Mouse (Mus musculus) heart, embryonic 13.5 days (tissue): ENCODE measurements around the gene Akt1. TPM values are rescaled to one million over a fixed set of nuclear protein-coding genes. Genes with fewer than 3 reads are reported as not detected.

ENCODE experiments used
- ATAC-seq: fragments of 200-750 bp; cut with Nextera tagmentation; 2 replicates; pipeline ENCODE4 v1.8.0; 2017; ENCODE audit warnings: moderate TSS enrichment; ENCODE audit not compliant: insufficient number of reproducible peaks, low FRiP score, low TSS enrichment; ENCODE audit errors: extremely low read depth
- H3K27ac ChIP-seq: fragments of 300-500 bp; sonication (generic); replicated peaks from 2 replicates; pipeline ENCODE4 v1.5.1; 2015; ENCODE audit warnings: moderate library complexity, mild to moderate bottlenecking, inconsistent platforms
- H3K27me3 ChIP-seq: fragments of 300-500 bp; sonication (generic); replicated peaks from 2 replicates; pipeline ENCODE4 v1.6.1; 2015; ENCODE audit warnings: mild to moderate bottlenecking, inconsistent platforms
- H3K36me3 ChIP-seq: fragments of 300-500 bp; sonication (generic); 2 replicates; pipeline ENCODE4 v1.6.1; 2015; ENCODE audit warnings: mild to moderate bottlenecking, inconsistent platforms
- H3K4me1 ChIP-seq: fragments of 300-500 bp; sonication (generic); 2 replicates; pipeline ENCODE4 v1.6.1; 2015; ENCODE audit warnings: inconsistent platforms
- H3K4me2 ChIP-seq: fragments of 300-500 bp; sonication (generic); 2 replicates; pipeline ENCODE4 v1.6.1; 2015; ENCODE audit warnings: inconsistent platforms, mild to moderate bottlenecking, moderate library complexity
- H3K4me3 ChIP-seq: fragments of 300-500 bp; sonication (generic); 2 replicates; pipeline ENCODE4 v1.5.1; 2015; ENCODE audit warnings: moderate library complexity, mild to moderate bottlenecking, inconsistent platforms
- H3K9ac ChIP-seq: fragments of 300-500 bp; sonication (generic); 2 replicates; pipeline ENCODE4 v1.6.1; 2015; ENCODE audit warnings: inconsistent platforms, mild to moderate bottlenecking, moderate library complexity
- H3K9me3 ChIP-seq: fragments of 300-500 bp; sonication (generic); 2 replicates; pipeline ENCODE4 v1.6.1; 2016; ENCODE audit warnings: inconsistent platforms
- WGBS: fragments of 180-500 bp; shearing (Covaris S2); methylation state at CpG from one replicate; pipeline ENCODE4 v1.1.7; 2015; ENCODE audit warnings: mixed read lengths; 5-methylcytosine and 5-hydroxymethylcytosine counted together
- polyA plus RNA-seq: library from polyadenylated mRNA; unstranded; fragments of >200 nt; fragmentation: Nextera tagmentation; extraction: Ambion mirVana; gene quantifications from 2 replicates; pipeline ENCODE4 v1.2.1, GENCODE M21; 2015

Akt1 gene
- polyA plus RNA-seq, 1 experiment from 2014 or later = 59.2 TPM

- Histone ChIP-seq H3K27me3 (no peaks in the 10 kb centered on the region), H3K9ac (peak overlapping the region; percentile 60), H3K4me2 (peak overlapping the region; percentile 4; the same call in 1 of the 2 replicates), H3K9me3 (no peaks in the 10 kb centered on the region), H3K4me1 (peaks cover 100% of the 10 kb centered on the region), H3K4me3 (peak overlapping the region; percentile 8; the same call in 1 of the 2 replicates), H3K36me3 (peaks cover 90% of the 10 kb centered on the region), H3K27ac (peak overlapping the region; percentile 84)
- 68% methylated on average over 10 of the region's 10 CpGs for WGBS
- ATAC-seq = no peak
Observed at GRCm38 (mm10) chr12:112667619-112668297, 6.9 kb downstream of the Akt1 start.

GRCm38 (mm10) chr12:112665881-112666544 lies 8.7 kb downstream of the Akt1 start:
- Histone ChIP-seq H3K4me2 (peak overlapping the region; percentile 45), H3K27me3 (no peaks in the 10 kb centered on the region), H3K27ac (peak overlapping the region; percentile 84), H3K9ac (peak overlapping the region; percentile 60), H3K4me1 (peaks cover 100% of the 10 kb centered on the region), H3K4me3 (peak overlapping the region; percentile 15; the same call in 1 of the 2 replicates), H3K36me3 (peaks cover 98% of the 10 kb centered on the region), H3K9me3 (no peaks in the 10 kb centered on the region)
- no peak for ATAC-seq
- WGBS = 69% methylated on average over 9 of the region's 9 CpGs

DNA sequence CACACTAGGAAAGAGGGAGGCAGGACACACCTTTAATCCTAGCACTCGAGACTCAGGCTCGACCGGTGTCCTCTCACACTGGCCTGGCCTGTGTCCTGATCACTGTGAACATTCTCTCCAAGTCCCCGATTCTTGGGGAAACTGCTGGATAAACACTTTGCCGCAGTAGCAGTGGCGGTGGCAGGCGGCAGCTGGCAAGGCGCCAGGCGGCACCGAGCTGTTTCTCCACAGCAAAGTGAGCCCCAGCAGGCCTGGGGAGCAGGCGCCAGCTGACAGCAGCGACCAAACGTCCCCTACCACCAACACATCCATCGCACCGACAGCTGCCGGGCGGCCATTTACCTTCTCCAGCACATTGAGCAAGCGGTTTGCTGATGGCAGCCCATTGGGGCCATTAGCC lies 9.2 kb downstream of the Akt1 start:
- 22% methylated on average over 18 of the region's 18 CpGs for WGBS
- no peak for ATAC-seq
- Histone ChIP-seq H3K9me3 (no peaks in the 10 kb centered on the region), H3K27ac (peak overlapping the region; percentile 84), H3K4me3 (peak overlapping the region; percentile 15; the same call in 1 of the 2 replicates), H3K4me1 (peaks cover 100% of the 10 kb centered on the region), H3K4me2 (peak overlapping the region; percentile 45), H3K27me3 (no peaks in the 10 kb centered on the region), H3K9ac (peak overlapping the region; percentile 60), H3K36me3 (peaks cover 95% of the 10 kb centered on the region)

GRCm38 (mm10) chr12:112664656-112665055 lies 10.0 kb downstream of the Akt1 start:
- H3K9ac ChIP-seq = peak overlapping the region; percentile 60
- peaks cover 100% of the 10 kb centered on the region for H3K4me1 ChIP-seq
- H3K27ac ChIP-seq = peak overlapping the region; percentile 84
- no peaks in the 10 kb centered on the region for H3K9me3 ChIP-seq
- 62% methylated on average over 5 of the region's 5 CpGs for WGBS
- H3K27me3 ChIP-seq = no peaks in the 10 kb centered on the region
- H3K36me3 ChIP-seq = peaks cover 95% of the 10 kb centered on the region
- ATAC-seq = no peak
- peak overlapping the region; percentile 45; the same call in 1 of the 2 replicates for H3K4me2 ChIP-seq
- H3K4me3 ChIP-seq = no peak overlapping the region

GRCm38 (mm10) chr12:112664124-112664523 lies 10.6 kb downstream of the Akt1 start:
- no peak for ATAC-seq
- Histone ChIP-seq H3K36me3 (peaks cover 95% of the 10 kb centered on the region), H3K4me2 (peak overlapping the region; percentile 32), H3K9ac (peak overlapping the region; percentile 60), H3K27me3 (no peaks in the 10 kb centered on the region), H3K4me1 (peaks cover 100% of the 10 kb centered on the region), H3K27ac (peak overlapping the region; percentile 99), H3K4me3 (no peak overlapping the region), H3K9me3 (no peaks in the 10 kb centered on the region)
- 58% methylated on average over 2 of the region's 2 CpGs for WGBS

- Histone ChIP-seq H3K4me2 (peak overlapping the region; percentile 32; the same call in 1 of the 2 replicates), H3K9ac (peak overlapping the region; percentile 60), H3K4me3 (no peak overlapping the region), H3K27me3 (no peaks in the 10 kb centered on the region), H3K9me3 (no peaks in the 10 kb centered on the region), H3K4me1 (peaks cover 100% of the 10 kb centered on the region), H3K27ac (peak overlapping the region; percentile 99), H3K36me3 (peaks cover 95% of the 10 kb centered on the region)
- ATAC-seq = no peak
- WGBS = 86% methylated on average over 12 of the region's 12 CpGs
Observed at GRCm38 (mm10) chr12:112663716-112664115, 11.0 kb downstream of the Akt1 start.

GRCm38 (mm10) chr12:112663303-112663702 lies 11.4 kb downstream of the Akt1 start:
- peaks cover 99% of the 10 kb centered on the region for H3K4me1 ChIP-seq
- H3K36me3 ChIP-seq = peaks cover 95% of the 10 kb centered on the region
- H3K4me3 ChIP-seq = no peak overlapping the region
- 82% methylated on average over 11 of the region's 11 CpGs for WGBS
- no peak for ATAC-seq
- H3K27ac ChIP-seq = peak overlapping the region; percentile 99
- H3K27me3 ChIP-seq = no peaks in the 10 kb centered on the region
- H3K9me3 ChIP-seq = no peaks in the 10 kb centered on the region
- H3K4me2 ChIP-seq = no peak overlapping the region
- H3K9ac ChIP-seq = peak overlapping the region; percentile 60

GRCm38 (mm10) chr12:112661851-112662250 lies 12.8 kb downstream of the Akt1 start:
- Histone ChIP-seq H3K4me1 (peaks cover 85% of the 10 kb centered on the region), H3K27me3 (no peaks in the 10 kb centered on the region), H3K9me3 (no peaks in the 10 kb centered on the region), H3K9ac (peak overlapping the region; percentile 61), H3K4me2 (peak overlapping the region; percentile 67), H3K27ac (peak overlapping the region; percentile 99), H3K4me3 (peak overlapping the region; percentile 21; the same call in 1 of the 2 replicates), H3K36me3 (peaks cover 95% of the 10 kb centered on the region)
- no peak for ATAC-seq
- 65% methylated on average over 9 of the region's 9 CpGs for WGBS

- H3K27ac ChIP-seq = peak overlapping the region; percentile 99
- peak overlapping the region; percentile 61 for H3K9ac ChIP-seq
- H3K4me3 ChIP-seq = peak overlapping the region; percentile 21
- no peaks in the 10 kb centered on the region for H3K27me3 ChIP-seq
- 45% methylated on average over 3 of the region's 3 CpGs for WGBS
- no peak for ATAC-seq
- no peaks in the 10 kb centered on the region for H3K9me3 ChIP-seq
- peaks cover 95% of the 10 kb centered on the region for H3K36me3 ChIP-seq
- H3K4me1 ChIP-seq = peaks cover 79% of the 10 kb centered on the region
- H3K4me2 ChIP-seq = peak overlapping the region; percentile 67
Observed at GRCm38 (mm10) chr12:112661327-112661605, 13.4 kb downstream of the Akt1 start.

GRCm38 (mm10) chr12:112660576-112661326 lies 13.9 kb downstream of the Akt1 start:
- Histone ChIP-seq H3K9me3 (no peaks in the 10 kb centered on the region), H3K9ac (peak overlapping the region; percentile 69), H3K4me3 (peak overlapping the region; percentile 32), H3K27me3 (no peaks in the 10 kb centered on the region), H3K36me3 (peaks cover 95% of the 10 kb centered on the region), H3K4me1 (peaks cover 79% of the 10 kb centered on the region), H3K27ac (peak overlapping the region; percentile 99), H3K4me2 (peak overlapping the region; percentile 67)
- WGBS = 15% methylated on average over 5 of the region's 5 CpGs
- ATAC-seq = peak; percentile 58; the same call in 1 of the 2 replicates

GRCm38 (mm10) chr12:112659109-112659508 lies 15.6 kb downstream of the Akt1 start:
- Histone ChIP-seq H3K4me3 (no peak overlapping the region), H3K9ac (peak overlapping the region; percentile 21), H3K36me3 (peaks cover 97% of the 10 kb centered on the region), H3K9me3 (no peaks in the 10 kb centered on the region), H3K27ac (peak overlapping the region; percentile 99), H3K4me1 (peaks cover 79% of the 10 kb centered on the region), H3K27me3 (no peaks in the 10 kb centered on the region), H3K4me2 (no peak overlapping the region)
- 78% methylated on average over 6 of the region's 6 CpGs for WGBS
- no peak for ATAC-seq
